Mouse (Mus musculus) T-cell, adult 2 months (primary cell): Measurements from ENCODE around the gene Wdr90.

Experiments
- DNase-seq: peaks from one replicate; pipeline ENCODE4 v3.0.0; 2022; ENCODE audit warnings: low spot score

Wdr90 gene

GRCm38 (mm10) chr17:25843636-25844395, 17.5 kb downstream of the Wdr90 start:
- no peak for DNase-seq

GRCm38 (mm10) chr17:25843122-25843521, 18.2 kb downstream of the Wdr90 start:
- DNase-seq: no peak

- DNase-seq: no peak
Observed at GRCm38 (mm10) chr17:25842509-25842908, 18.8 kb downstream of the Wdr90 start.

- DNase-seq: no peak
Observed at GRCm38 (mm10) chr17:25841117-25841880, 20.0 kb downstream of the Wdr90 start, which contains the start of gene Gm20683. Gene Gm20683, minus strand, starts transcription at chr17:25841763.

- no peak for DNase-seq
Observed at GRCm38 (mm10) chr17:25840519-25840918, 20.8 kb downstream of the Wdr90 start.

GRCm38 (mm10) chr17:25839455-25840235, 21.7 kb downstream of the Wdr90 start:
- no peak for DNase-seq

GRCm38 (mm10) chr17:25838904-25839303, 22.4 kb downstream of the Wdr90 start:
- no peak for DNase-seq

GRCm38 (mm10) chr17:25837533-25837932, 23.8 kb downstream of the Wdr90 start:
- no peak for DNase-seq

GRCm38 (mm10) chr17:25837076-25837410, 24.3 kb downstream of the Wdr90 start, which contains the start of gene Rhbdl1:
Gene Rhbdl1, minus strand, starts transcription at chr17:25837295.
- peak; percentile 58 for DNase-seq

- DNase-seq: no peak
Observed at GRCm38 (mm10) chr17:25836397-25837075, 24.8 kb downstream of the Wdr90 start.

GRCm38 (mm10) chr17:25835816-25836215, 25.5 kb downstream of the Wdr90 start:
- DNase-seq: no peak

GRCm38 (mm10) chr17:25835301-25835700, 26.0 kb downstream of the Wdr90 start:
- DNase-seq: no peak

- no peak for DNase-seq
Observed at GRCm38 (mm10) chr17:25834595-25835222, 26.6 kb downstream of the Wdr90 start.

- no peak for DNase-seq
Observed at GRCm38 (mm10) chr17:25833961-25834594, 27.2 kb downstream of the Wdr90 start.

GRCm38 (mm10) chr17:25833291-25833663, 28.0 kb downstream of the Wdr90 start, which contains the start of gene Stub1:
Gene Stub1, minus strand, starts transcription at chr17:25833404.
- DNase-seq: no peak

- DNase-seq: peak; percentile 97
Observed at GRCm38 (mm10) chr17:25832436-25833290, 28.6 kb downstream of the Wdr90 start.

GRCm38 (mm10) chr17:25831451-25832281, 29.6 kb downstream of the Wdr90 start:
- DNase-seq: no peak

GRCm38 (mm10) chr17:25830806-25831431, 30.4 kb downstream of the Wdr90 start:
- no peak for DNase-seq
